Mouse (Mus musculus) heart, embryonic 12.5 days (tissue): Measurements from ENCODE around the gene Tomt. TPM values are rescaled to one million over a fixed set of nuclear protein-coding genes. Genes with fewer than 3 reads are reported as not detected.

Source experiments
- ATAC-seq: fragments of 200-750 bp; cut with Nextera tagmentation; 2 replicates; pipeline ENCODE4 v1.8.0; 2017; ENCODE audit warnings: moderate TSS enrichment, moderate library complexity; ENCODE audit not compliant: insufficient number of reproducible peaks, low FRiP score
- H3K27ac ChIP-seq: fragments of 300-500 bp; sonication (generic); 2 replicates; pipeline ENCODE4 v1.5.1; 2016; ENCODE audit warnings: mild to moderate bottlenecking, moderate library complexity; ENCODE audit not compliant: poor library complexity, severe bottlenecking
- H3K27me3 ChIP-seq: fragments of 300-500 bp; sonication (generic); replicated peaks from 2 replicates; pipeline ENCODE4 v1.6.1; 2016; ENCODE audit warnings: mild to moderate bottlenecking, moderate library complexity
- H3K36me3 ChIP-seq: fragments of 300-500 bp; sonication (generic); 2 replicates; pipeline ENCODE4 v1.6.1; 2016; ENCODE audit warnings: mild to moderate bottlenecking, moderate library complexity
- H3K4me1 ChIP-seq: fragments of 300-500 bp; sonication (generic); replicated peaks from 2 replicates; pipeline ENCODE4 v1.6.1; 2016; ENCODE audit warnings: mild to moderate bottlenecking
- H3K4me2 ChIP-seq: fragments of 300-500 bp; sonication (generic); 2 replicates; pipeline ENCODE4 v1.6.1; 2016; ENCODE audit warnings: mild to moderate bottlenecking, moderate library complexity
- H3K4me3 ChIP-seq: fragments of 300-500 bp; sonication (generic); 2 replicates; pipeline ENCODE4 v1.5.1; 2016; ENCODE audit warnings: mild to moderate bottlenecking
- H3K9ac ChIP-seq: fragments of 300-500 bp; sonication (generic); 2 replicates; pipeline ENCODE4 v1.6.1; 2016; ENCODE audit warnings: mild to moderate bottlenecking, moderate library complexity
- H3K9me3 ChIP-seq: fragments of 300-500 bp; sonication (generic); replicated peaks from 2 replicates; pipeline ENCODE4 v1.6.1; 2016; ENCODE audit warnings: mild to moderate bottlenecking, moderate library complexity
- WGBS: fragments of 180-500 bp; shearing (Covaris S2); methylation state at CpG from one replicate; pipeline ENCODE4 v1.1.7; 2016; 5-methylcytosine and 5-hydroxymethylcytosine counted together
- polyA plus RNA-seq: library from polyadenylated mRNA; unstranded; fragments of >200 nt; fragmentation: Nextera tagmentation; extraction: Ambion mirVana; gene quantifications from 2 replicates; pipeline ENCODE4 v1.2.1, GENCODE M21; 2016

The Tomt gene
- polyA plus RNA-seq, 1 experiment from 2014 or later = 0.42 TPM

- Histone ChIP-seq H3K9ac (no peak overlapping the region), H3K4me2 (no peak overlapping the region), H3K4me1 (peaks cover 16% of the 10 kb centered on the region), H3K9me3 (no peaks in the 10 kb centered on the region), H3K27ac (no peak overlapping the region), H3K4me3 (no peak overlapping the region), H3K27me3 (no peaks in the 10 kb centered on the region), H3K36me3 (peaks cover 32% of the 10 kb centered on the region)
- no peak for ATAC-seq
Measured at GRCm38 (mm10) chr7:101902846-101903245, 3.3 kb downstream of the Tomt start.

- 91% methylated on average over 10 of the region's 10 CpGs for whole genome bisulfite sequencing
- H3K27ac ChIP-seq = no peak overlapping the region
- H3K36me3 ChIP-seq = peaks cover 32% of the 10 kb centered on the region
- H3K4me3 ChIP-seq = no peak overlapping the region
- H3K4me1 ChIP-seq = peaks cover 12% of the 10 kb centered on the region
- no peak for ATAC-seq
- no peaks in the 10 kb centered on the region for H3K27me3 ChIP-seq
- no peak overlapping the region for H3K9ac ChIP-seq
- no peaks in the 10 kb centered on the region for H3K9me3 ChIP-seq
- H3K4me2 ChIP-seq = no peak overlapping the region
Measured at GRCm38 (mm10) chr7:101901969-101902368, 4.2 kb downstream of the Tomt start.

GRCm38 (mm10) chr7:101900331-101901097, 5.6 kb downstream of the Tomt start:
- no peak overlapping the region for H3K27ac ChIP-seq
- no peak overlapping the region for H3K4me3 ChIP-seq
- WGBS = 91% methylated on average over 16 of the region's 16 CpGs
- ATAC-seq = no peak
- H3K4me1 ChIP-seq = peaks cover 5% of the 10 kb centered on the region
- no peaks in the 10 kb centered on the region for H3K27me3 ChIP-seq
- peaks cover 32% of the 10 kb centered on the region for H3K36me3 ChIP-seq
- H3K9me3 ChIP-seq = no peaks in the 10 kb centered on the region
- H3K4me2 ChIP-seq = no peak overlapping the region
- H3K9ac ChIP-seq = 0 out of 2 replicates have a peak overlapping the region, but pooled peaks have one; percentile 2

- H3K27me3 ChIP-seq = no peaks in the 10 kb centered on the region
- ATAC-seq = peak; percentile 98
- peak overlapping the region; percentile 67 for H3K4me2 ChIP-seq
- H3K36me3 ChIP-seq = peaks cover 21% of the 10 kb centered on the region
- peak overlapping the region; percentile 83 for H3K27ac ChIP-seq
- under 1% methylated on average over 57 of the region's 57 CpGs for WGBS
- H3K4me3 ChIP-seq = peak overlapping the region; percentile 60
- no peaks in the 10 kb centered on the region for H3K9me3 ChIP-seq
- H3K4me1 ChIP-seq = peaks cover 5% of the 10 kb centered on the region
- H3K9ac ChIP-seq = peak overlapping the region; percentile 61
Measured at GRCm38 (mm10) chr7:101896104-101897066, 9.8 kb downstream of the Tomt start.

GRCm38 (mm10) chr7:101895695-101896094, 10.5 kb downstream of the Tomt start:
- peaks cover 15% of the 10 kb centered on the region for H3K36me3 ChIP-seq
- H3K4me3 ChIP-seq = peak overlapping the region; percentile 60
- H3K27ac ChIP-seq = peak overlapping the region; percentile 26; the same call in 1 of the 2 replicates
- no peak for ATAC-seq
- H3K4me1 ChIP-seq = peaks cover 5% of the 10 kb centered on the region
- no peaks in the 10 kb centered on the region for H3K9me3 ChIP-seq
- H3K4me2 ChIP-seq = peak overlapping the region; percentile 58
- H3K27me3 ChIP-seq = no peaks in the 10 kb centered on the region
- peak overlapping the region; percentile 61 for H3K9ac ChIP-seq
- WGBS = 40% methylated on average over 9 of the region's 9 CpGs

- no peaks in the 10 kb centered on the region for H3K36me3 ChIP-seq
Measured at GRCm38 (mm10) chr7:101888460-101888859, 17.7 kb downstream of the Tomt start.

GRCm38 (mm10) chr7:101886274-101886673, 19.9 kb downstream of the Tomt start:
- Histone ChIP-seq H3K9me3 (no peaks in the 10 kb centered on the region), H3K36me3 (no peaks in the 10 kb centered on the region), H3K9ac (no peak overlapping the region), H3K27ac (no peak overlapping the region), H3K4me3 (no peak overlapping the region), H3K27me3 (peaks cover 5% of the 10 kb centered on the region; the same call in 1 of the 2 replicates), H3K4me2 (no peak overlapping the region), H3K4me1 (no peaks in the 10 kb centered on the region)
- WGBS = 69% methylated on average over 6 of the region's 6 CpGs
- ATAC-seq = no peak

More at GRCm38 (mm10) chr7:101888460-101888859, 17.7 kb downstream of the Tomt start:
- Histone ChIP-seq H3K9me3 (no peaks in the 10 kb centered on the region), H3K4me2 (no peak overlapping the region), H3K4me3 (no peak overlapping the region), H3K27ac (no peak overlapping the region), H3K4me1 (no peaks in the 10 kb centered on the region), H3K27me3 (peaks cover 5% of the 10 kb centered on the region; the same call in 1 of the 2 replicates), H3K9ac (no peak overlapping the region)
- 71% methylated on average over 4 of the region's 4 CpGs for WGBS
- no peak for ATAC-seq

GRCm38 (mm10) chr7:101884160-101884559, 22.0 kb downstream of the Tomt start:
- Histone ChIP-seq H3K9me3 (no peaks in the 10 kb centered on the region), H3K27ac (no peak overlapping the region), H3K4me3 (no peak overlapping the region), H3K27me3 (peaks cover 1% of the 10 kb centered on the region; the same call in 1 of the 2 replicates), H3K9ac (no peak overlapping the region), H3K4me1 (no peaks in the 10 kb centered on the region), H3K4me2 (no peak overlapping the region), H3K36me3 (no peaks in the 10 kb centered on the region)
- no peak for ATAC-seq
- WGBS = 92% methylated on average over 4 of the region's 4 CpGs

- WGBS = 70% methylated on average over 9 of the region's 9 CpGs
- no peaks in the 10 kb centered on the region for H3K36me3 ChIP-seq
- no peaks in the 10 kb centered on the region for H3K4me1 ChIP-seq
- no peak overlapping the region for H3K9ac ChIP-seq
- no peaks in the 10 kb centered on the region for H3K27me3 ChIP-seq
- ATAC-seq = no peak
- H3K4me3 ChIP-seq = no peak overlapping the region
- no peak overlapping the region for H3K4me2 ChIP-seq
- H3K9me3 ChIP-seq = no peaks in the 10 kb centered on the region
- H3K27ac ChIP-seq = no peak overlapping the region
Measured at GRCm38 (mm10) chr7:101882413-101883154, 23.6 kb downstream of the Tomt start.

- no peaks in the 10 kb centered on the region for H3K27me3 ChIP-seq
- no peak overlapping the region for H3K4me2 ChIP-seq
- no peak for ATAC-seq
- no peaks in the 10 kb centered on the region for H3K9me3 ChIP-seq
- 73% methylated on average over 4 of the region's 4 CpGs for WGBS
- H3K4me1 ChIP-seq = no peaks in the 10 kb centered on the region
- H3K4me3 ChIP-seq = no peak overlapping the region
- no peak overlapping the region for H3K9ac ChIP-seq
- H3K27ac ChIP-seq = no peak overlapping the region
- no peaks in the 10 kb centered on the region for H3K36me3 ChIP-seq
Measured at GRCm38 (mm10) chr7:101880855-101881254, 25.3 kb downstream of the Tomt start.
